Mouse (Mus musculus) erythroblast, embryonic 14.5 days (primary cell): Measurements from ENCODE around the gene Wnt7b.

Experiments used
- GATA1 ChIP-seq: IDR thresholded peaks from 2 replicates; pipeline ENCODE4 v1.6.1; 2012; ENCODE audit warnings: low read length, inconsistent platforms, mixed read lengths
- TAL1 ChIP-seq: IDR thresholded peaks from 3 replicates; pipeline ENCODE4 v1.6.1; 2012; ENCODE audit warnings: low read length, inconsistent platforms, mixed read lengths

GRCm38 (mm10) chr15:85605962-85606610 lies 23.8 kb upstream of the Wnt7b start:
- TF ChIP-seq GATA1, result no peak
- no peak for TF ChIP-seq TAL1
